Mouse (Mus musculus): ENCODE data around the gene Gm17509. TPM values are rescaled to one million over a fixed set of nuclear protein-coding genes. Genes with fewer than 3 reads are reported as not detected.

The Gm17509 gene
- polyA plus RNA-seq, 1 experiment = not detected

- WGBS = 67% methylated on average over 7 of the region's 7 CpGs
- Histone ChIP-seq H3K27ac (ENCODE audit: control insufficient read depth, insufficient read depth, low read depth, low read length, poor library complexity) (no peak overlapping the region), H3K4me3 (replicated peaks; ENCODE audit: control insufficient read depth, low read depth, low read length) (no peak overlapping the region), H3K4me1 (ENCODE audit: control insufficient read depth, insufficient read depth, low read length) (peaks cover 6% of the 10 kb centered on the region; the same call in 1 of the 2 replicates)
- no peak for TF ChIP-seq CTCF (IDR thresholded peaks at IDR 0.05; ENCODE audit: control insufficient read depth, insufficient read depth, low read length)
- no peak for TF ChIP-seq POLR2A (IDR thresholded peaks at IDR 0.05; ENCODE audit: borderline replicate concordance, control insufficient read depth, low read depth, low read length)
Measured at GRCm38 (mm10) chr13:117234486-117234885, 13.6 kb upstream of the Gm17509 start.

DNA sequence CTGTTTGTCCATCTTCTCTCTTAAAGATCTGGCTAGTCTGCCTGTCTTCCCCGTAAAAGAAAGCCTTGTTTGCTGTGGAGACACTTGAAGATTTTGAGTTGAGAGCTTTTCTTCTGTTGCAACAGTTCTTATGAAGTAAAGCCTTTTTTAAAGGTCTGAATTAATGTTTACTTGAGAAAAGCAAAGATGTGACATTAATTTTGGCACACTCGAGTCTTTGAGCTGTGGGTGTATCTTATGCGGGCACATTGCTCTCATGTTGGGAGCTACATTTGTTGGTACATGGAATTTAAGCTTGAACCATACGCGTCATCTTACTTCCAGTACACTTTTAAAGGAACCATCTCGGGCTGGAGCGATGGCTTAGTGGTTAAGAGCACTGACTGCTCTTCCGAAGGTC is 12.9 kb upstream of the Gm17509 start:
- Histone ChIP-seq H3K4me3 (replicated peaks; ENCODE audit: control insufficient read depth, low read depth, low read length) (no peak overlapping the region), H3K4me1 (ENCODE audit: control insufficient read depth, insufficient read depth, low read length) (peaks cover 5% of the 10 kb centered on the region; the same call in 1 of the 2 replicates), H3K27ac (ENCODE audit: control insufficient read depth, insufficient read depth, low read depth, low read length, poor library complexity) (no peak overlapping the region)
- WGBS = 88% methylated on average over 8 of the region's 8 CpGs
- TF ChIP-seq POLR2A (IDR thresholded peaks at IDR 0.05; ENCODE audit: borderline replicate concordance, control insufficient read depth, low read depth, low read length) (no peak), CTCF (IDR thresholded peaks at IDR 0.05; ENCODE audit: control insufficient read depth, insufficient read depth, low read length) (no peak)

DNA sequence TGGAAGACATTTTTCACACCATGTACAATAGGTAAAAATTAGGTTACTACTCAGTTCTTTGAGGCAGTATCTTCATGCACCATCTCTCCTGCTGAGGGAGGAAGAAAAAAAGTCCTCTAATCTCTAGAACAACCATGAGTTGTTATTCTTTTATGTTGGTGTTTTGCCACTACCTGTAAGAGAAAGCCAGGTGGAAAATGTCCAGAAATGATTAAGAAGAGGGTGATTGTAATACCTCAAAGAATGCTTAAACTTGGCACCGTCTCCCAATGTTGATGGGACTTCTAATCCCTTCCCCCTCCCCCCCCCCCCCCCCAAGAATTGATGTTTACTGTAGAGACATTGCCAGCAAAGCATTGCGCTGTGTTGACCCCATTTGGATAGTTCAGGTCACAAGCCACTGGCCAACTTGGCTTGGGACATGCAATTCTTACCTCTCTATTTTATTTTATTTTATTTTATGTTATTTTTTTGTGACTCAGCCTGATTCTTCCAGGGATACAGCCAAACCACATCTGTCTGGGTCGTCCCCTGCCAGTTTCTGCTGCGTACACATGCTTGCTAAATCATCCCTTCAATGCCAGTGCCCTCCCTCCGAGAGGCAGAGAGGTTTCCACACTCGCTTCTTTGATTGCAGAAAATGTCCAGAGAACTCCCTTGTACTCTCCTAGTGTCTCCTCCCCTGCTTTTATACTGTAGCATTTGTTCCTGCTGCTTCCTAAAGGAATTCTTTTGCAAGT is 9.7 kb upstream of the Gm17509 start:
- Histone ChIP-seq H3K27ac (ENCODE audit: control insufficient read depth, insufficient read depth, low read depth, low read length, poor library complexity) (no peak overlapping the region), H3K4me3 (replicated peaks; ENCODE audit: control insufficient read depth, low read depth, low read length) (no peak overlapping the region), H3K4me1 (ENCODE audit: control insufficient read depth, insufficient read depth, low read length) (peaks cover under 1% of the 10 kb centered on the region; the same call in 1 of the 2 replicates)
- TF ChIP-seq CTCF (IDR thresholded peaks at IDR 0.05; ENCODE audit: control insufficient read depth, insufficient read depth, low read length) (no peak), POLR2A (IDR thresholded peaks at IDR 0.05; ENCODE audit: borderline replicate concordance, control insufficient read depth, low read depth, low read length) (no peak)
- 51% methylated on average over 6 of the region's 6 CpGs for WGBS

DNA sequence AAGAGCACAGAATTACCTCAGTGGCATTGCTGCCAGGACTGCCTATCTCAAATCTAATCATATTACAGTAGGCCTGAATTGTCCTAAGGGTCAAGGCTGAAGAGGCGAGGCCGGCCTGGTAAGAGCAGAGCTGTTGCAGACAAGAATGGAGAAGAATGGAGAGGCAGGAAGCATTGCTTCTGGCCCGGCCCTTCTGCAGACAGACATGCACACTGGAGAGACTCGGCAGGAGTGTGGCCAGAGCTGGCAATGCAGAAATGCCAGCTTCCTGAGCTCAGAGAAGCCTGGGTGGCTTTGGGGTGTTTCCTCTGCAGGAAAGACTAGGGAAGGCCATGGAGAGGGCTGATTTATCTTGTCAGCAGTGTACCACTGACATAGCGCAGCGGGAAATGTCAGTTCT is 4.7 kb upstream of the Gm17509 start:
- 0 out of 2 replicates have a peak overlapping the region, but pooled peaks have one; percentile 21 for H3K27ac ChIP-seq (ENCODE audit: control insufficient read depth, insufficient read depth, low read depth, low read length, poor library complexity)
- WGBS = 38% methylated on average over 6 of the region's 6 CpGs
- no peak overlapping the region for H3K4me3 ChIP-seq (replicated peaks; ENCODE audit: control insufficient read depth, low read depth, low read length)
- peaks cover 4% of the 10 kb centered on the region; the same call in 1 of the 2 replicates for H3K4me1 ChIP-seq (ENCODE audit: control insufficient read depth, insufficient read depth, low read length)
- TF ChIP-seq POLR2A (IDR thresholded peaks at IDR 0.05; ENCODE audit: borderline replicate concordance, control insufficient read depth, low read depth, low read length) (no peak), CTCF (IDR thresholded peaks at IDR 0.05; ENCODE audit: control insufficient read depth, insufficient read depth, low read length) (no peak)

DNA sequence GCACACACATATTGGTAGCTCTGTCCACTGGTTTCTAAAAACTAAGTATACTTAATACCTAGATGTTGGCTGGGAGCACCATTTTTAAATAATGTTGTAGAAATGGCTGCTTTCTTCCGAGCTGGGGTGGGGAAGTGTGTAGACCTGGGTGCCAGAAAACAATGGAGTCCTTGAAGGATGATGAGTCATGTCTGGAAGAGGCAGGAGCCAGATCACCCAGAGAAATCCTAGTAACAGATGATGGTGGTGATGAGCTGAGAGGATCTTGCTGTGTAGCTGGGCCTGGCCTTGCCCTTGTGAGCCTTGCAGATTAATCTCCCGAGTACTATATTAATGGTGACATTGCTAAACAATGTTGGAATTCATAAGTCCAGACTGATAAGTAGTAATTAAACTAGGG is 4.0 kb upstream of the Gm17509 start:
- 65% methylated on average over 2 of the region's 2 CpGs for WGBS
- H3K4me1 ChIP-seq (ENCODE audit: control insufficient read depth, insufficient read depth, low read length) = peaks cover 4% of the 10 kb centered on the region; the same call in 1 of the 2 replicates
- H3K27ac ChIP-seq (ENCODE audit: control insufficient read depth, insufficient read depth, low read depth, low read length, poor library complexity) = no peak overlapping the region
- H3K4me3 ChIP-seq (replicated peaks; ENCODE audit: control insufficient read depth, low read depth, low read length) = no peak overlapping the region
- no peak for TF ChIP-seq CTCF (IDR thresholded peaks at IDR 0.05; ENCODE audit: control insufficient read depth, insufficient read depth, low read length)
- no peak for TF ChIP-seq POLR2A (IDR thresholded peaks at IDR 0.05; ENCODE audit: borderline replicate concordance, control insufficient read depth, low read depth, low read length)

DNA sequence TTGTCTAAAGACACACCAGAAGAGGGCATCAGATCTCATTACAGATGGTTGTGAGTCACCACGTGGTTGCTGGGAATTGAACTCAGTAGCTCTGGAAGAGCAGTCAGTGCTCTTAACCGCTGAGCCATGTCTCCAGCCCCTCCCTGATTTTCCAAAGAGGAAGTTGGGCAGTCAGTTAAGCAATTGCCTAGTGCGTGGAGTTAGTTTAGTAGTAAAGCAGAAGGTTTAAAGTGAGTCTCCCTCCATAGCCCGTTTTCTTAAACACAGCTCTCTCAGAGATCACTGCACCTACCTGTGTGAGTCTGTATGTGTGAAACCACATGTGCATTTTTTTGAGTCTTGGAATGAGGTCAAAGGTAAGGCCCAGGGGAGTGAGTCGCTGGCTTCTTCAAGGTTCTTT is 2.2 kb upstream of the Gm17509 start:
- WGBS = 13% methylated on average over 5 of the region's 5 CpGs

DNA sequence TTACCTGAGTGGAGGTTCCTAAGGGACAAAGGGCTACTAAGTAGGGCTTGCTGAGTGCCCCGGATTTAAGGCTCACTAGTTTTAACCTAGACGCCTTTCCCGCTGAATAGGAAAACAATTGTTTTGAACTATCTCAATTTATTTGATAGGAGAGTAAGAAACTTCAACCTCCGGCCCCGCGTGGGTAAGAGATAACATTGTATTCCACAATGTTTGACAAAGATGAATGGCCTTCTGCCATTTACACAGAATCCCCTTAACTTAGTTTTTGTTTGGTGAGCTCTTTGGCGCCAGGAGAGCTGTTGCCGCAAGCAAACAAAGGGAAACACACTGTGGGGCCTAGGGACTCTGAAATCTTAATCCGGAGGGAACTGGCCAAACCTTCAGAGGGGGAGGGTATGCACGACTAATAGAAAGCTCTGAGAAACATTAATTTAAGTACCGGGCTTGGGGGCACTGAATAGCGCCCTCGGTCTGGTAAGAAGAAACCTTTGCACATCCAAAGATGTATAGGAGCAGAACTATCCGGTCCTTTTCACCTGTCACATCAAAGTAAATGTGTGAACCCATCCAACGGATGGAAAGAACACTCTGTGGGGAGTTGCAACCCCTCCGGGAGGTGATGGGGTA is 889 bp downstream of the Gm17509 start:
- Histone ChIP-seq H3K4me1 (ENCODE audit: control insufficient read depth, insufficient read depth, low read length) (peaks cover 5% of the 10 kb centered on the region; the same call in 1 of the 2 replicates), H3K4me3 (replicated peaks; ENCODE audit: control insufficient read depth, low read depth, low read length) (peak overlapping the region; percentile 77), H3K27ac (ENCODE audit: control insufficient read depth, insufficient read depth, low read depth, low read length, poor library complexity) (peak overlapping the region; percentile 89)
- TF ChIP-seq CTCF (IDR thresholded peaks at IDR 0.05; ENCODE audit: control insufficient read depth, insufficient read depth, low read length) (no peak), POLR2A (IDR thresholded peaks at IDR 0.05; ENCODE audit: borderline replicate concordance, control insufficient read depth, low read depth, low read length) (no peak)
- 31% methylated on average over 16 of the region's 16 CpGs for WGBS

More for the DNA sequence above, 2.2 kb upstream of the Gm17509 start:
- Histone ChIP-seq H3K4me3 (replicated peaks; ENCODE audit: control insufficient read depth, low read depth, low read length) (no peak overlapping the region), H3K4me1 (ENCODE audit: control insufficient read depth, insufficient read depth, low read length) (peaks cover 4% of the 10 kb centered on the region; the same call in 1 of the 2 replicates), H3K27ac (ENCODE audit: control insufficient read depth, insufficient read depth, low read depth, low read length, poor library complexity) (no peak overlapping the region)
- TF ChIP-seq POLR2A (IDR thresholded peaks at IDR 0.05; ENCODE audit: borderline replicate concordance, control insufficient read depth, low read depth, low read length) = no peak
- no peak for TF ChIP-seq CTCF (IDR thresholded peaks at IDR 0.05; ENCODE audit: control insufficient read depth, insufficient read depth, low read length)

GRCm38 (mm10) chr13:117218092-117218491 is 2.8 kb downstream of the Gm17509 start:
- TF ChIP-seq CTCF (IDR thresholded peaks at IDR 0.05; ENCODE audit: control insufficient read depth, insufficient read depth, low read length) = no peak
- no peak for TF ChIP-seq POLR2A (IDR thresholded peaks at IDR 0.05; ENCODE audit: borderline replicate concordance, control insufficient read depth, low read depth, low read length)
- 83% methylated on average over 2 of the region's 2 CpGs for WGBS
- peaks cover 2% of the 10 kb centered on the region; the same call in 1 of the 2 replicates for H3K4me1 ChIP-seq (ENCODE audit: control insufficient read depth, insufficient read depth, low read length)
- no peak overlapping the region for H3K27ac ChIP-seq (ENCODE audit: control insufficient read depth, insufficient read depth, low read depth, low read length, poor library complexity)
- no peak overlapping the region for H3K4me3 ChIP-seq (replicated peaks; ENCODE audit: control insufficient read depth, low read depth, low read length)

All from bone marrow, adult 2 months (tissue).